Mouse (Mus musculus) right cerebral cortex, postnatal 10 days (tissue): ENCODE results near the gene Cfap73.

Source experiments
- DNase-seq, 2 experiments: peaks; one replicate each; pipeline ENCODE4 v3.0.0; 2021; ENCODE audit warnings: low spot score in 2 of 2

Gene Cfap73

DNA sequence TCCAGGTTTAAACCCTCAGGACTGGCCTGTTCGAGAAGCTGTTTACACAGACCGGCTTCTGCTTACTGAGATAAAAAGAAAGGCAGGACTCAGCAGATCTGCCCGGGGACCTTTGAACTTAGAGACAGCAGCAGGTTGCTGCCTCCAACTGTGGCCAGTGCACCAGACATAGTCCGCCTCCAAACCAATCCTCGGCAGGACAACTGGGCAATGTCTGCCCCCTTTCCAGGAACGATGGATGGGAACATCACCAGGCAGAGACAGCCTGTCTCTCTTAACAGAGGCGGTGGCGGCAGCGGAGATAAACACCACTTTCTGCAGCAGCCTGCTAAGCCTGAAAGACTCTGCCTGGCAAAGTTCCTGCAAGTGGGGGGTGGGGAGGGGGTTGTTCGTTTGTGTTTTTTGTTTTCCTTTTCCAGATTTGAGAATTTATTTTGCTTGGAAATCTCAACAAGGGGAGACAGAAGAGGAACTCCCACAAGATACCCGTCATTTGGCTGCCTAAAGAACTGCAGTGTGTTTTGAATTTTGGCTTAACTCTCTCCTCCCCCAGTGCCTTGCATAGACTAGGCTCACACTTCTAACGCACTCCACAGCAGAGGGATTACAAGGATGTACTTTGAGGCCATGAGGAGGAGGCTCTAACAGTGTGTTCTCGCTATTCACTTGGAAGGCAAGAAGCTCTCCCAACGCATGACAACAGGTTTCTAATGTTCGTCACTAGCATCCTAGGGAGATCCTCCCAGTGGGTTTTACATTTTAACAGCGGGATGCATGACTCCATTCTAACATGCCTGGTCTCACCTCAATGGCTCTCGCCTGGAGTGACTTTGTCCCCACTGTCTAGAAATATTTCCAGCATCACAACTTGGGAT lies 47.1 kb downstream of the Cfap73 start:
- DNase-seq = peak in 1 of 2 experiments; percentile 66

DNA sequence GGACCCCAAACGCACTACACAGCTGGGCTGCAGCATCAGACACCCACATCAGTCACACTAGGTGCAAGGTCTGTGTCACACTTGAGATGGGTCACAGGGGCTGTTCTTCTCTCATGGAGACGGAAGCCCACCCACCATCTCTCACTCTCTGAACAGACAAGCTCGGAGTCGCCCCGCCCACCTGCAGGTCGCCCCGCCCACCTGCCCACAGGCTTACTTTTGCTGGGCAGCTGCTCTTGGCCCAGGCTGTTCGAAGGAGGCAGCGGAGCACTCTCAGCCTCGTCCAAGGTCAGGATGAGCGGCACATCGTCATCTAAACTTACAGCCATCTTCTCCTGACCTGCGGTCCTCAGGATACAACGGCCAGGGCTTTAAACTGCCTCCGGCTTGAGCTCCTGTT lies 49.1 kb downstream of the Cfap73 start:
- no peak for DNase-seq

GRCm38 (mm10) chr5:120583511-120583910 lies 50.5 kb downstream of the Cfap73 start:
- no peak for DNase-seq

- no peak for DNase-seq
Observed at GRCm38 (mm10) chr5:120582002-120582401, 52.0 kb downstream of the Cfap73 start.

DNA sequence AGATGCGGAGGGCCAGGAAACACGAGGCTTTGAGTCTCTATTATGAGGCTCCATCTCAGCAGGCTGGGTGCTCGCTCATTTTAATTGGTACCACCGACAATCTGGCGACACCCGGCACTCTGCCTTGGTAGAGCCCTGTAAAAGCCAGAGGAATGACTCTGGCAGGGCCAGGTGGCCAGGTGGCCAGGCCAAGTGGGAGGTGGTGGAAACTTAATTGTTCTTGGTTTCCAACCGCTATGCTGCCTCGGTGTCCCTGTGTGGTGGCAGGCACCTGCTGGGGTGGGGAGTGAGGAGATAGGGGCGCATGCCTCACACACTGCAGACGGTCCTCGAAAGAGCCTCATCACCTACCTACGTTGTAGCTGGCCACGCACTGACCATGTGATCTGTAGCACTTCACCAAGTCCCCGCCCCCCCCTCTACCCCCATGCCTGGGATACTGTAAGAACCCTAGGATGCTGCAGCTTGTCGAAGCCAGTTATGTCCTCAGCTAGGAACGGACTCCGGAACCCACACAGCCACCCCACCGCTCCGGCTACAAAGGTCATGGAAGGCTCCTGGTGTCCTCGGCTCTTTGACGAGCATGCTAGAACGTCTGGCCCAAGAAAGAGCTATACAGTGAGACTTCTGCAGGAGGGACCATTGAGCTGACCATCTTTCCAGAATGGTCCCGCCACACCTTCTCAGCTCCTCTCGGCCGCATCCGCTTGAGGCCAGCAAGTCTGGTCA lies 54.0 kb downstream of the Cfap73 start:
- no peak for DNase-seq

GRCm38 (mm10) chr5:120579211-120579897 lies 54.7 kb downstream of the Cfap73 start:
- no peak for DNase-seq

- peak in 1 of 2 experiments; percentile 66 for DNase-seq
Observed at GRCm38 (mm10) chr5:120578504-120579081, 55.4 kb downstream of the Cfap73 start.
